In genomic region chr13:45442918-45443535, GRCm38 (mm10) we compare ENCODE assay signal across 8 mouse cellular contexts. TPM values are rescaled to one million over a fixed set of nuclear protein-coding genes. Genes with fewer than 3 reads are reported as not detected.
DNase-seq lines count a peak whose midpoint lies in the region; ATAC-seq and TF ChIP-seq lines count a peak whose summit lies in the region.

No protein-coding gene starts in this region.

- no peak overlapping the region for H3K4me3 ChIP-seq in forebrain, embryonic 10.5 days
- no peak overlapping the region for H3K4me3 ChIP-seq in forebrain, embryonic 11.5 days (ENCODE audit: low read depth, low read length)
- H3K4me3 ChIP-seq in heart, postnatal 0 days (ENCODE audit: low read depth, low read length), result no peak overlapping the region
- H3K4me3 ChIP-seq in liver, embryonic 13.5 days (replicated peaks), result no peak overlapping the region

- peaks cover 26% of the 10 kb centered on the region for H3K4me1 ChIP-seq in forebrain, embryonic 10.5 days
- H3K4me1 ChIP-seq in forebrain, embryonic 11.5 days (replicated peaks; ENCODE audit: control insufficient read depth, insufficient read depth, low read length), result no peaks in the 10 kb centered on the region
- H3K4me1 ChIP-seq in heart, postnatal 0 days (ENCODE audit: control insufficient read depth, insufficient read depth), result peaks cover 5% of the 10 kb centered on the region; the same call in 1 of the 2 replicates
- peaks cover 32% of the 10 kb centered on the region for H3K4me1 ChIP-seq in liver, embryonic 13.5 days (replicated peaks)

- H3K36me3 ChIP-seq in forebrain, embryonic 10.5 days (replicated peaks), result no peaks in the 10 kb centered on the region
- no peaks in the 10 kb centered on the region for H3K36me3 ChIP-seq in forebrain, embryonic 11.5 days (ENCODE audit: control insufficient read depth, insufficient read depth, low read length)
- no peaks in the 10 kb centered on the region for H3K36me3 ChIP-seq in heart, postnatal 0 days (replicated peaks; ENCODE audit: control insufficient read depth, insufficient read depth, low read length)
- no peaks in the 10 kb centered on the region for H3K36me3 ChIP-seq in liver, embryonic 13.5 days

- TF ChIP-seq EP300 in heart, postnatal 0 days (IDR thresholded peaks at IDR 0.05; ENCODE audit: low read depth), result no peak

- DNase-seq in forebrain, embryonic 10.5 days (ENCODE audit: extremely low spot score, low spot score), result no peak
- no peak for DNase-seq in forebrain, embryonic 11.5 days (ENCODE audit: low spot score)
- DNase-seq in heart, postnatal 0 days (ENCODE audit: low spot score), result no peak
- DNase-seq in liver, embryonic 13.5 days, result peak; percentile 15
- peak; percentile 37 to 72 for DNase-seq in spleen, postnatal 4 days (ENCODE audit: low spot score in 2 of 2)
- DNase-seq in frontal cortex, postnatal 14 days (ENCODE audit: low spot score in 2 of 2), result no peak
- no peak for DNase-seq in ovary, postnatal 10 days (ENCODE audit: low spot score)
- no peak for DNase-seq in layer of hippocampus, adult 9-10 months (ENCODE audit: low spot score)

- H3K9me3 ChIP-seq in forebrain, embryonic 10.5 days, result no peaks in the 10 kb centered on the region
- no peaks in the 10 kb centered on the region for H3K9me3 ChIP-seq in forebrain, embryonic 11.5 days (ENCODE audit: control insufficient read depth, low read length)
- no peaks in the 10 kb centered on the region for H3K9me3 ChIP-seq in heart, postnatal 0 days (replicated peaks; ENCODE audit: control insufficient read depth, low read length)
- H3K9me3 ChIP-seq in liver, embryonic 13.5 days (replicated peaks), result no peaks in the 10 kb centered on the region

- no peak overlapping the region for H3K4me2 ChIP-seq in forebrain, embryonic 11.5 days (ENCODE audit: low read depth, low read length, severe bottlenecking)
- H3K4me2 ChIP-seq in heart, postnatal 0 days (ENCODE audit: low read depth, low read length), result no peak overlapping the region
- peak overlapping the region; percentile 17; the same call in 1 of the 2 replicates for H3K4me2 ChIP-seq in liver, embryonic 13.5 days

- H3K27ac ChIP-seq in forebrain, embryonic 10.5 days, result peak overlapping the region; percentile 56; the same call in 1 of the 2 replicates
- no peak overlapping the region for H3K27ac ChIP-seq in forebrain, embryonic 11.5 days (ENCODE audit: low read depth, low read length)
- peak overlapping the region; percentile 52; the same call in 1 of the 2 replicates for H3K27ac ChIP-seq in heart, postnatal 0 days (ENCODE audit: low read depth)
- peak overlapping the region; percentile 50 for H3K27ac ChIP-seq in liver, embryonic 13.5 days

- H3K9ac ChIP-seq in forebrain, embryonic 11.5 days (ENCODE audit: low read length), result no peak overlapping the region
- H3K9ac ChIP-seq in heart, postnatal 0 days (replicated peaks; ENCODE audit: low read depth, low read length), result no peak overlapping the region
- peak overlapping the region; percentile 48 for H3K9ac ChIP-seq in liver, embryonic 13.5 days

- no peak for TF ChIP-seq CTCF in heart, postnatal 0 days (IDR thresholded peaks at IDR 0.05; ENCODE audit: low read depth)

- WGBS in forebrain, embryonic 10.5 days, result 63% methylated on average over 8 of the region's 8 CpGs
- WGBS in forebrain, embryonic 11.5 days, result 69% methylated on average over 8 of the region's 8 CpGs
- 45% methylated on average over 8 of the region's 8 CpGs for WGBS in heart, postnatal 0 days
- WGBS in liver, embryonic 13.5 days (ENCODE audit: insufficient replicate concordance), result 18% methylated on average over 8 of the region's 8 CpGs

- no peak for ATAC-seq in forebrain, embryonic 11.5 days (replicated peaks; ENCODE audit: low FRiP score)
- ATAC-seq in heart, postnatal 0 days (ENCODE audit: insufficient read depth, low read depth), result no peak
- ATAC-seq in liver, embryonic 13.5 days (ENCODE audit: low read depth), result 0 out of 2 replicates have a peak, but pooled peaks have one; percentile 31

- no peaks in the 10 kb centered on the region for H3K27me3 ChIP-seq in forebrain, embryonic 10.5 days (ENCODE audit: poor library complexity, severe bottlenecking)
- no peaks in the 10 kb centered on the region for H3K27me3 ChIP-seq in forebrain, embryonic 11.5 days (ENCODE audit: control insufficient read depth, insufficient read depth, low read length)
- H3K27me3 ChIP-seq in heart, postnatal 0 days (ENCODE audit: control insufficient read depth, insufficient read depth, low read length), result no peaks in the 10 kb centered on the region
- peaks cover 30% of the 10 kb centered on the region for H3K27me3 ChIP-seq in liver, embryonic 13.5 days

RNA-seq across cellular contexts. Expression of gene Mylip, which starts 53.5 kb away (rescaled TPM):
- 4.1 and 4.9 TPM in 2 replicates for polyA plus RNA-seq in forebrain, embryonic 10.5 days (2016; fragmentation: Nextera tagmentation; extraction: Ambion mirVana)
- 3.6 and 4.9 TPM in 2 replicates for polyA plus RNA-seq in forebrain, embryonic 11.5 days (2014; fragmentation: Nextera tagmentation; extraction: Ambion mirVana)
- total RNA-seq in heart, postnatal 0 days (2014; rRNA removed; ENCODE audit: low replicate concordance), result 20.7 and 30.1 TPM in 2 replicates
- polyA plus RNA-seq in heart, postnatal 0 days (2015; fragmentation: Nextera tagmentation; extraction: Ambion mirVana), result 7.1 and 7.8 TPM in 2 replicates
- polyA plus RNA-seq in liver, embryonic 13.5 days (2015; fragmentation: Nextera tagmentation; extraction: Ambion mirVana), result 6.2 and 7.3 TPM in 2 replicates

Comparison
In these comparisons a context has a peak if more than half of its experiments do, and no peak if none do; other contexts are left out.
1. DNase-seq: peak in liver, embryonic 13.5 days (single experiment) and spleen, postnatal 4 days (2 of 2); none in forebrain, embryonic 10.5 days (single experiment), forebrain, embryonic 11.5 days (single experiment), heart, postnatal 0 days (single experiment), frontal cortex, postnatal 14 days (0 of 2), ovary, postnatal 10 days (single experiment) and layer of hippocampus, adult 9-10 months (single experiment).